Mouse (Mus musculus) liver, adult 2 months (tissue): ENCODE measurements at regions not wholly inside any gene's neighbourhood (a gene's known extent, or its start where the extent isn't known, plus 50 kb on each side); places are given as distances from the start of the nearest gene placed in this dataset.

ENCODE experiments used
- CTCF ChIP-seq: fragments of 200-500 bp; IDR thresholded peaks from 2 replicates; pipeline ENCODE4 v1.5.1; 2011; ENCODE audit warnings: low read depth, low read length, control low read depth
- POLR2A ChIP-seq: fragments of 200-500 bp; IDR thresholded peaks from 2 replicates; pipeline ENCODE4 v1.6.1; 2011; ENCODE audit warnings: low read length, control low read depth; ENCODE audit not compliant: insufficient read depth; ENCODE audit errors: extremely low read depth

DNA sequence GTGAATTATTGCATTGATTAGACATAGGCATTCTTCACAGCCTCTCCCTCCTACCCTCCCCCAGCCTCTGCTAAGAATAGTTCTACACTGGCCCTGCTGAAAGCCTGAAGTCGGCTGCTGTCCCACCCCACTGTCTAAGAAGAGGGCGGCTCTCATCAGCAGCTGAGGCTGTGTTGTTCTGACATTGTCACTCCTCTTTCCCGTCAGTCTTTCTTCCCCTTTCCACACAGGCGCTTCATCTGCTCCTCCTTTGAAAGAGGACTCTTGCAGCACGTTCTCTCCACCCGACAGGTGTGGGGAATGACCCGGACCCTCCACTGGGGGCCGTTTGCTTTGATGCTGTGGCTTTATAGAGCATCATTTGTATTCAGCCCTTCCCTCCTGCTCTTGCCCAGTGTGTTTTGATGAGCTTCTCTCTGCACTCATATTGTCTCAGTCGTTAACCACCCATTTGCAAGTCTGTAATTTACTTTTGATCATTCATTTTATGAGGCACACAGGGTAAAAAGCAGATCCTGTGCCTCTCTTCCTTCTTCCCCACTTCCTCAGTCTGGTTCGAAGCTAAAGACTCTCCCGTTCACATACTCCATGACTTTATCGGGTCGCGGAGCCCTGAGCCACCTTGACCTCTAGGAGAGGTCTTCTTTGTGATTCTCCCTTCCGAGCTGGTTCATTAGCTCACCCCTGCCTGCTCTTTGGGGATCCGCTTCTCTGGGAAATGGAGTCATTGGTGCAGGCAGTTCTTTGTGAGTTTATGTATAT lies 142.2 kb upstream of the Snx19 start:
- TF ChIP-seq CTCF, result no peak
- TF ChIP-seq POLR2A, result no peak
